Mouse (Mus musculus) MEL (cell line): Measurements from ENCODE around the gene Phf23. TPM values are rescaled to one million over a fixed set of nuclear protein-coding genes. Genes with fewer than 3 reads are reported as not detected.
A peak's percentile ranks its signal among the peaks of the same experiment; 100 is the strongest.

ENCODE experiments used
- DNase-seq: peaks from one replicate; pipeline ENCODE4 v3.0.0; 2011; ENCODE audit warnings: low read depth, low spot score
- H3K27ac ChIP-seq: 2 replicates; pipeline ENCODE4 v1.5.1; 2012; ENCODE audit warnings: low read depth, mild to moderate bottlenecking, control low read depth, low read length, moderate library complexity; ENCODE audit not compliant: control insufficient read depth
- H3K27me3 ChIP-seq, 2 experiments: fragments of 150-350 bp in 1 of 2; sonication (generic) in 1 of 2; 2 replicates each; pipeline ENCODE4 v1.6.1; 2012; ENCODE audit warnings: low read length in 2 of 2, mild to moderate bottlenecking in 2 of 2, improper control_type of control experiment in 1 of 2, moderate library complexity in 1 of 2; ENCODE audit not compliant: insufficient read depth in 2 of 2, control insufficient read depth in 1 of 2
- H3K36me3 ChIP-seq, 2 experiments: 2 replicates each; pipeline ENCODE4 v1.6.1; 2012 to 2014; ENCODE audit warnings: low read length in 2 of 2, improper control_type of control experiment in 1 of 2, inconsistent platforms in 1 of 2, mild to moderate bottlenecking in 1 of 2; ENCODE audit not compliant: insufficient read depth in 2 of 2, control insufficient read depth in 1 of 2
- H3K4me1 ChIP-seq, 2 experiments: fragments of 150-350 bp in 1 of 2; sonication (generic) in 1 of 2; 2 replicates each; pipeline ENCODE4 v1.6.1; 2012; ENCODE audit warnings: low read length in 2 of 2, improper control_type of control experiment in 1 of 2, mild to moderate bottlenecking in 1 of 2; ENCODE audit not compliant: insufficient read depth in 2 of 2, control insufficient read depth in 1 of 2
- H3K4me3 ChIP-seq, 2 experiments: fragments of 150-350 bp in 1 of 2; sonication (generic) in 1 of 2; 2 replicates each; pipeline ENCODE4 v1.5.1; 2012; ENCODE audit warnings: low read depth in 2 of 2, low read length in 2 of 2, mild to moderate bottlenecking in 2 of 2, moderate library complexity in 2 of 2, control low read depth in 1 of 2, improper control_type of control experiment in 1 of 2; ENCODE audit not compliant: control insufficient read depth in 1 of 2, insufficient read depth in 1 of 2
- H3K79me2 ChIP-seq: 2 replicates; pipeline ENCODE4 v1.6.1; 2012; ENCODE audit warnings: mild to moderate bottlenecking, low read length, moderate library complexity; ENCODE audit not compliant: control insufficient read depth, poor library complexity, insufficient read depth
- H3K9ac ChIP-seq: 2 replicates; pipeline ENCODE4 v1.6.1; 2012; ENCODE audit warnings: low read depth, mild to moderate bottlenecking, control low read depth, low read length, moderate library complexity; ENCODE audit not compliant: control insufficient read depth, poor library complexity, severe bottlenecking
- H3K9me3 ChIP-seq: fragments of 150-350 bp; sonication (generic); replicated peaks from 2 replicates; pipeline ENCODE4 v1.6.1; 2012; ENCODE audit warnings: mild to moderate bottlenecking, low read length, improper control_type of control experiment, moderate library complexity; ENCODE audit not compliant: insufficient read depth
- BHLHE40 ChIP-seq: IDR thresholded peaks from 2 replicates; pipeline ENCODE4 v1.6.1; 2012; ENCODE audit warnings: low read depth, mild to moderate bottlenecking, inconsistent platforms, low read length, improper control_type of control experiment, borderline replicate concordance
- EP300 ChIP-seq, 2 experiments: IDR thresholded peaks; 2 replicates each; pipeline ENCODE4 v1.6.1; 2011; ENCODE audit warnings: improper control_type of control experiment in 2 of 2, low read length in 2 of 2, low read depth in 1 of 2, mild to moderate bottlenecking in 1 of 2
- HCFC1 ChIP-seq: IDR thresholded peaks from 2 replicates; pipeline ENCODE4 v1.6.1; 2012; ENCODE audit warnings: low read depth, mild to moderate bottlenecking, inconsistent platforms, low read length, improper control_type of control experiment, moderate library complexity
- MAZ ChIP-seq: IDR thresholded peaks from 2 replicates; pipeline ENCODE4 v1.6.1; 2012; ENCODE audit warnings: low read depth, mild to moderate bottlenecking, inconsistent platforms, low read length, improper control_type of control experiment
- MYB ChIP-seq: IDR thresholded peaks from 2 replicates; pipeline ENCODE4 v1.6.1; 2011; ENCODE audit warnings: mild to moderate bottlenecking, low read depth, low read length, improper control_type of control experiment
- NELFE ChIP-seq: IDR thresholded peaks from 2 replicates; pipeline ENCODE4 v1.6.1; 2011; ENCODE audit warnings: low read depth, low read length, improper control_type of control experiment
- NRF1 ChIP-seq: IDR thresholded peaks from 2 replicates; pipeline ENCODE4 v1.6.1; 2014; ENCODE audit warnings: low read depth, mild to moderate bottlenecking, inconsistent platforms, low read length, improper control_type of control experiment, moderate library complexity; ENCODE audit not compliant: poor library complexity, insufficient read depth, severe bottlenecking
- POLR2A ChIP-seq, 2 experiments: IDR thresholded peaks; 2 replicates each; pipeline ENCODE4 v1.6.1; 2011 to 2012; ENCODE audit warnings: low read length in 2 of 2, mild to moderate bottlenecking in 2 of 2, control low read depth in 1 of 2, improper control_type of control experiment in 1 of 2, low read depth in 1 of 2, moderate library complexity in 1 of 2; ENCODE audit not compliant: control insufficient read depth in 1 of 2, insufficient read depth in 1 of 2, poor library complexity in 1 of 2
- POLR2AphosphoS2 ChIP-seq: IDR thresholded peaks from 2 replicates; pipeline ENCODE4 v1.6.1; 2011; ENCODE audit warnings: low read length, improper control_type of control experiment
- POLR2AphosphoS5 ChIP-seq: IDR thresholded peaks from 2 replicates; pipeline ENCODE4 v1.6.1; 2012; ENCODE audit warnings: low read depth, borderline replicate concordance, mild to moderate bottlenecking, inconsistent platforms, low read length, moderate library complexity, mixed read lengths
- SIN3A ChIP-seq: IDR thresholded peaks from 2 replicates; pipeline ENCODE4 v1.6.1; 2012; ENCODE audit warnings: low read length, improper control_type of control experiment, inconsistent platforms
- UBTF ChIP-seq: IDR thresholded peaks from 2 replicates; pipeline ENCODE4 v1.6.1; 2012; ENCODE audit warnings: low read depth, mild to moderate bottlenecking, inconsistent platforms, low read length, improper control_type of control experiment, moderate library complexity, borderline replicate concordance; ENCODE audit not compliant: insufficient read depth
- USF2 ChIP-seq, 2 experiments: IDR thresholded peaks; 2 replicates each; pipeline ENCODE4 v1.6.1; 2011 to 2012; ENCODE audit warnings: improper control_type of control experiment in 2 of 2, low read length in 2 of 2, borderline replicate concordance in 1 of 2, inconsistent platforms in 1 of 2, low read depth in 1 of 2, mild to moderate bottlenecking in 1 of 2; ENCODE audit not compliant: insufficient read depth in 1 of 2
- ZC3H11A ChIP-seq: IDR thresholded peaks from 2 replicates; pipeline ENCODE4 v1.6.1; 2012; ENCODE audit warnings: low read depth, mild to moderate bottlenecking, inconsistent platforms, low read length, improper control_type of control experiment
- ZMIZ1 ChIP-seq: IDR thresholded peaks from 2 replicates; pipeline ENCODE4 v1.6.1; 2012; ENCODE audit warnings: low read depth, mild to moderate bottlenecking, inconsistent platforms, low read length, improper control_type of control experiment, moderate library complexity
- polyA plus RNA-seq, 2 experiments: library from polyadenylated mRNA; stranded (reverse) in 1 of 2; unstranded in 1 of 2; fragments of >175 nt in 1 of 2; fragments of >200 nt in 1 of 2; gene quantifications; 2 replicates each; pipeline versions ENCODE4 v1.2.1 to v1.2.4; 2012; ENCODE audit warnings: low replicate concordance in 2 of 2, low read depth in 1 of 2; ENCODE audit not compliant: insufficient read length in 2 of 2, insufficient read depth in 1 of 2, missing spikeins in 1 of 2
- total RNA-seq: library from RNA; depleted of rRNA; stranded (reverse); fragments of 300-350 nt; gene quantifications from 2 replicates; pipeline ENCODE4 v1.2.3, GENCODE M21; 2012

Gene Phf23
- total and polyA plus RNA-seq, 3 experiments: 108 to 112 TPM; not detected in 1

DNA sequence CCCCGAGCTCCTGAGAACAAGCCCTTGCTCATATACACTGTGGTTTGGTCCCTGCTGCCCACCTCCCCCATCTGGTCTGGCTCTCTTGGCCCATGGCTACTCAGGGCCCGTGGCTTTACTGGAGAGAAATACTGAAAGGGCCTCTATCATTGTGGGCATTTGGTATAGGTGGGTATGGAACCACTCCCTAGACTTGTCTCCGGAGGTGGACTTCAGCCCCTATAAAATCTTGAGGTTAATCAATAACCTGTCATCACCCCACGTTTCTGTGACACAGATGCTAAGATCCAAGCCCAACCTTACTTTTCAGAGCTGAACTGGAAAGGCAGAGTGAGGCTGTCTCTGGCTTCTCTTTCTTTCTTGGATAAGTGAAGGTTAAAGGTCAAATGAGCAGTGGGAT, 26.8 kb upstream of the Phf23 start:
- TF ChIP-seq UBTF (no peak), POLR2AphosphoS2 (peak; percentile 13; the same call in 1 of the 2 replicates)
- no peak overlapping the region for H3K27ac ChIP-seq
- no peak overlapping the region for H3K4me3 ChIP-seq
- no peak for DNase-seq
- H3K79me2 ChIP-seq: no peaks in the 10 kb centered on the region
- peaks cover 4 to 19% of the 10 kb centered on the region in 2 experiments for H3K36me3 ChIP-seq
- no peak overlapping the region for H3K9ac ChIP-seq
- peaks cover 0 to 4% of the 10 kb centered on the region in 2 experiments; a peak in 2 of 4 replicates for H3K4me1 ChIP-seq
- H3K9me3 ChIP-seq: no peaks in the 10 kb centered on the region
- no peaks in the 10 kb centered on the region for H3K27me3 ChIP-seq

DNA sequence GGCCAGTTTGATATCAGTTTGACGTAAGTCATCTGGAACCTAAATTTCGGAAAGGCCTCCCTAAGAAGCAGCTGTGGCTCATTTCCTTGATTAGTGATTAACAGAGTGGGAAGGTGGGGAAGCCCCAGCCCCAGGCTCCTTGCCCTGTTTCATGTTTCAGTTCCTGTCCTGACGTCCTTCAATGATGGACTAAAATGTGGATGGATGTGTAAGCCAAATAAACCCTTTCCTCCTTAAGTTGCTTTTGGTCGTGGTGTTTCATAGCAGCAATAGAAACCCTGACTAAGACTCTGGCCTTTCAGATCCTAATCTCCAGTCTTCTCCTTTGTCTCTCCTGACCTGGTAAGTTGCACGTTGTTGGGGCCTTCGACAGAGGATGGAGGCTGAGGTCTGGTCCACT, 25.4 kb upstream of the Phf23 start:
- Histone ChIP-seq H3K27me3 (no peaks in the 10 kb centered on the region), H3K36me3 (peaks cover 4 to 25% of the 10 kb centered on the region in 2 experiments), H3K4me1 (peaks cover 0 to 4% of the 10 kb centered on the region in 2 experiments; a peak in 2 of 4 replicates), H3K4me3 (no peak overlapping the region)
- no peak for DNase-seq
- no peak for TF ChIP-seq ZMIZ1
- TF ChIP-seq MYB: no peak
- no peak for TF ChIP-seq EP300 (IDR thresholded peaks at IDR 0.05; ENCODE audit: low read depth in 1 of 2, low read length in 2 of 2)
- TF ChIP-seq MAZ: no peak
- no peak for TF ChIP-seq POLR2AphosphoS5
- TF ChIP-seq HCFC1: no peak
- TF ChIP-seq POLR2A (IDR thresholded peaks at IDR 0.05; ENCODE audit: control insufficient read depth in 1 of 2, insufficient read depth in 1 of 2, low read depth in 1 of 2, low read length in 2 of 2, poor library complexity in 1 of 2): no peak
- TF ChIP-seq, all 39 proteins: peak for 0
- H3K79me2 ChIP-seq: no peaks in the 10 kb centered on the region
- H3K9ac ChIP-seq: no peak overlapping the region
- H3K27ac ChIP-seq: no peak overlapping the region
- H3K9me3 ChIP-seq: no peaks in the 10 kb centered on the region

DNA sequence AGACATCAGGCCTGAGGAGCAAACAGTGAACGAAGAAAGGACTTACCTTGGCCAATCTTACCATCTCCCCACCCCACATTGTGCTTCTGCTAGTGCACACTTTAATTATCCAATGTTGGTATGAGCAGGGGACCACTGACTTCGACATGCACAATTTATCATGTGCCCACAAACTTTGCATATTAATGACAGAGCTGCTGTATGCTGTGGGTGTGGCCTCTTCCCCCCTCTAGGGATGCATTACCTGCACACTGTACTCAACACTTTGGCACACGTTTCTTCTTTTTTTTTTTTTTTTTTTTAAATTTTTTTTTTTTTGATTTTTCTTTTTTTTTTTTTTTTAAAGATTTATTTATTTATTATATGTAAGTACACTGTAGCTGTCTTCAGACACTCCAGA, 24.8 kb upstream of the Phf23 start:
- H3K4me3 ChIP-seq: no peak overlapping the region
- H3K4me1 ChIP-seq: peaks cover 0 to 4% of the 10 kb centered on the region in 2 experiments; a peak in 2 of 4 replicates
- TF ChIP-seq USF2 (IDR thresholded peaks at IDR 0.05; ENCODE audit: borderline replicate concordance in 1 of 2, insufficient read depth in 1 of 2, low read depth in 1 of 2, low read length in 2 of 2) (no peak), BHLHE40 (no peak), POLR2AphosphoS2 (no peak), POLR2A (IDR thresholded peaks at IDR 0.05; ENCODE audit: control insufficient read depth in 1 of 2, insufficient read depth in 1 of 2, low read depth in 1 of 2, low read length in 2 of 2, poor library complexity in 1 of 2) (no peak), HCFC1 (no peak), NELFE (no peak), SIN3A (no peak), NRF1 (no peak), UBTF (no peak), ZMIZ1 (no peak), ZC3H11A (no peak)
- H3K9ac ChIP-seq: no peak overlapping the region
- H3K9me3 ChIP-seq: no peaks in the 10 kb centered on the region
- no peak for DNase-seq
- no peaks in the 10 kb centered on the region for H3K79me2 ChIP-seq
- H3K27me3 ChIP-seq: no peaks in the 10 kb centered on the region
- peaks cover 4 to 28% of the 10 kb centered on the region in 2 experiments for H3K36me3 ChIP-seq
- H3K27ac ChIP-seq: no peak overlapping the region
